Mouse (Mus musculus) c-Kit-positive CD71-negative TER-119-negative erythroid progenitor cells, embryonic 14.5 days (primary cell): Measurements from ENCODE around the gene Cnnm1.

Experiments
- DNase-seq: peaks from one replicate; pipeline ENCODE4 v3.0.0-alpha.2; 2013; ENCODE audit warnings: low read depth

Gene Cnnm1

GRCm38 (mm10) chr19:43440112-43440737 lies at the start of gene Cnnm1:
Gene Cnnm1 (plus strand): TSS chr19:43440436.
- DNase-seq, result no peak

DNA sequence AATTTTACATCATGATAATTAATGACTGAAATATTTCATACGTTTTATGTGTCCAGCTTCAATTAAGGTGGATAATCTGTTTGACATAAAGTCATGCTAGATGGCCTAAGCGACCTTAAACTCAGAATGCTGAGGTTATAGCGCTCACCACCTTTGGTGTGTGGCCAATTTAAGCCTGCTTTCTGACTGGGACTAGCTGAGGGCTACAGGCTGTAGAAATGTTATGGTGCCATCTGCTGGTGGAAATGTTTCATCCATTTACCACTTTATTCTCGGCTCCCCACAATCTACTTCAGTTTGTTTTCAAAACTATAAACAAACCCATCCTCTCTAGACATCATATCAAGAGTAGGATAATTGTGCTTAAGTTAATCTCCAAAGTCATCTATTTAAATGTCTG lies 43.9 kb upstream of the Cnnm1 start:
- peak; percentile 30 for DNase-seq

GRCm38 (mm10) chr19:43407181-43407580 lies 33.1 kb upstream of the Cnnm1 start:
- DNase-seq, result no peak

- no peak for DNase-seq
Measured at GRCm38 (mm10) chr19:43415565-43415964, 24.7 kb upstream of the Cnnm1 start.

GRCm38 (mm10) chr19:43420506-43420905 lies 19.7 kb upstream of the Cnnm1 start:
- DNase-seq, result no peak

DNA sequence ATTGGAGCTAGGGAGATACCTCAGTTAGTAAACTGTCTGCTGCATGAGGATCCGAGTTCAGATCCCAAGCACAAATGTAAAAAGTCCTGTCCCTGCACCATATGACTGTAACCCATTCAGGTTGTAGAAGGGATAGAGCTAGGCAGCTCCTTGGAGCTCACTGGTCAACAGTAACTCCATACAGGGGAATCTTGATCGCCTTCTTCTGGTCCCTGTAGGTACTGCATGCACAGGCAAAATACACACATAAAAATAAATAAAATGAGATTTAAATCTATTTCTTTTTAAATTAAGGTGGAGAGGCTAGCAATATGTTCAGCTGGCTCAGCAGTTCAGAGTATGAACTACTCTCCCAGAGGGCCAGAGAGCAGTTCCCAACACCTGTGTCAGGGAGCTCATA lies 16.2 kb upstream of the Cnnm1 start:
- DNase-seq, result no peak

GRCm38 (mm10) chr19:43427446-43428224 lies 12.6 kb upstream of the Cnnm1 start:
- no peak for DNase-seq

- no peak for DNase-seq
Measured at GRCm38 (mm10) chr19:43439246-43439645, 990 bp upstream of the Cnnm1 start.

GRCm38 (mm10) chr19:43440768-43441660 lies 778 bp downstream of the Cnnm1 start:
- no peak for DNase-seq

DNA sequence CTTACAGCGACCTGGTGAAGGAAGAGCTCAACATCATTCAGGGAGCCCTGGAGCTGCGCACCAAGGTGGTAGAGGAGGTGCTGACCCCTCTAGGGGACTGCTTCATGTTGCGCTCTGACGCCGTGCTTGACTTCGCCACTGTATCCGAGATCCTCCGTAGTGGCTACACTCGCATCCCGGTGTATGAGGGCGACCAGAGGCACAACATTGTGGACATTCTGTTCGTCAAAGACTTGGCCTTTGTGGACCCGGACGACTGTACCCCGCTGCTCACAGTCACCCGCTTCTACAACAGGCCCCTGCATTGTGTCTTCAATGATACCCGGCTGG lies 1.4 kb downstream of the Cnnm1 start:
- no peak for DNase-seq

GRCm38 (mm10) chr19:43442269-43442668 lies 2.0 kb downstream of the Cnnm1 start:
- DNase-seq, result no peak

DNA sequence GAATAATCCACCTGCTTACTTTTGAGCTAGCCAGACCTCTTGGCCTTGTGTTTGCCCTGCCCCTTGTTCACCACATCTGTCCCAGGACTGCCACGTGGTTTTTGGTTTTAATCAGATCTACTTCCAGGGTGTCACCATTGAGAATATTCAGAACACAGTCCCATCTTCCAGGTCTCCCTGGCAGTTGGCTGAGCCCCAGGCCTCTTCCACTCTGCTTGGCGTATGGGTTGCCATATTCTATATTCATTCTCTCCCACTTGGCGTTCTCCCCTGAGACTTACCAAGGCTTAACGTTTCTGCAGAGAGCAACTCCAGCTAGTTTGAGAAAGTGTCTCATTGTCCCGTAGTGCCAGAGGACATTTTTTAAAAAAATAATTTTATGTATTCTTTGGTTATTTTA lies 2.7 kb downstream of the Cnnm1 start:
- DNase-seq, result no peak

DNA sequence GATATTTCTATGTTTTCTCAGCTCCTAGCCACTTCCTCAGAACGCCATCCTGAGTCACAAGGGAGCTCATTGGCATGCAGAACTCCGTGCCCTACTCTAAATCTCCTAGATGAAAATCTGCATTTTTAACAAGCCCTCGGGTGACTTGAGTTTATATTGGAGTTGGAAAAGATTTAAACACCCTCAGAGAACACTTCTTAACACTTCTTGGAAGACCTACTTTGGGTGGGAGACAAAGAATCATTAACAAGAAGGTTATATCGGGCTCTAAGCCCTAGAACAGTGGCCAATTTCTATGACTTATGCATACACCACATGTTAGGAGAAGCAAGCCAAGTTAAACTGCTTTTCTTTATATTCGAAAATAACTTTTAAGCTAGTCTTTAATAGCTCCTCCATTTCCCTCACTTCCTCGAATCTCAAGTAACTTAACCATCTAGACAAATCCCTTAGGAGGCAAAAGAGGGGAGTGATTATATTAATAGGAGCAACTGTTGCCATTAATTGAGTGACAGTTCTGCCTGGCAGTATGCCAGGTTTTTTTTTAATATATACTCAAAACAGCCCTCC lies 4.5 kb downstream of the Cnnm1 start:
- DNase-seq, result no peak

DNA sequence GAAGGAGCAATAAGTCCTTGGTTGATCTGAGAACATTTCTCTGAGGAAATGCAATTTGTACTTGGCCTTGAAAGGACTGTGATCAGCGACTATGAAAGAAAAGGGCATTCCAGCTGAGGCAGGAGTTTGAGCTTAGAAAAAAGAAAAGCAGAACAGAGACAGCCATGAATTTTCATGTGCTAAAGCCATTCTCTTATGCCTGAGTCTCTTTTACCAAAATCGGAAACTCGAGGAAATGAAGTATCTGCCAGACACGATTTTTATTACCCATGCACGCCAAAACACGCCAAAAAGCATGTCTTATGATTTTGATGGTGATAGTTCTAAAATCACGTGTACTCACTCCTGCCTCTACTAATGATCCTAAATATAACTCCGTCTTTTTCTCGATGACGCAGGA lies 11.3 kb downstream of the Cnnm1 start:
- DNase-seq, result no peak

GRCm38 (mm10) chr19:43452176-43452575 lies 11.9 kb downstream of the Cnnm1 start:
- DNase-seq, result no peak

DNA sequence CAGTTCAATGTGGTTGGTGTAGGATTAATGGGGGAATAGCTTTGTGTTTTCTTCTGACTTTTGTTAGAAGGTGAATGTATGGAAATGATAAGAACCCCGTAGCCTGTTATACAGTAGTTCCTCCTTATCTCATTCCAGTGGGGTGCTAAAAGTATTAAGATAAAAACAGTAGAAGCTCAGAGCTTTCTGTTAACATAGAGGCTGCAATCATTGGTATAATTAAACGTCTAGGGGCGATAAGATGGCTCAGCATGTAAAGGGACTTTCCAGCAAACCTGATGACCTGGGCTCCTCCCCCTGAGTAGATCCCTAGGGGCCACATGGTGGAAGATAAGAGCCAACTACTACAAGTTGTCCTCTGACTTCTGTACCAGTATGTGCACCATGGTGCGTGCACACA lies 12.8 kb downstream of the Cnnm1 start:
- DNase-seq, result no peak

GRCm38 (mm10) chr19:43459948-43460347 lies 19.7 kb downstream of the Cnnm1 start:
- DNase-seq, result no peak

DNA sequence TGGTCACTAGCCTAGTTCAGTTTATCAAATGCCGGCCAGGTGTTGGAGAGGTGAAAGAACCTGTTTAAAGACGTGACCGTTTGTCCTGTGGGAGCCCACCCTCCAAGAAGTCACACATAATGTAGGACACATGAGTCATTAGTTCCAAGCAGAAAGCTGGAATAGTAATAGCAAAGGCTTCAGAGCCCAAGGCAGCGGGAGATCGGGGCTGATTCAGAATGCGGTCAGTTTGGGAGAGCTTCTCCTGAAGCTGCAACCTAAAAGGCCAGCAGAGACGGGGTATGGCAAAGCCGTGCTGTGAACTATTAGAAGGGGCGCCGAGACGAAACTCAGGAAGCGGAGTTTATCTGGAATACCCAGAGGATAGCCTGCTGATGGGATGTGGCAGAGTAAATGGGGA lies 20.2 kb downstream of the Cnnm1 start:
- no peak for DNase-seq

- DNase-seq, result no peak
Measured at GRCm38 (mm10) chr19:43462141-43462540, 21.9 kb downstream of the Cnnm1 start.

GRCm38 (mm10) chr19:43463546-43464293 lies 23.5 kb downstream of the Cnnm1 start:
- no peak for DNase-seq

- no peak for DNase-seq
Measured at GRCm38 (mm10) chr19:43464294-43464687, 24.1 kb downstream of the Cnnm1 start.

DNA sequence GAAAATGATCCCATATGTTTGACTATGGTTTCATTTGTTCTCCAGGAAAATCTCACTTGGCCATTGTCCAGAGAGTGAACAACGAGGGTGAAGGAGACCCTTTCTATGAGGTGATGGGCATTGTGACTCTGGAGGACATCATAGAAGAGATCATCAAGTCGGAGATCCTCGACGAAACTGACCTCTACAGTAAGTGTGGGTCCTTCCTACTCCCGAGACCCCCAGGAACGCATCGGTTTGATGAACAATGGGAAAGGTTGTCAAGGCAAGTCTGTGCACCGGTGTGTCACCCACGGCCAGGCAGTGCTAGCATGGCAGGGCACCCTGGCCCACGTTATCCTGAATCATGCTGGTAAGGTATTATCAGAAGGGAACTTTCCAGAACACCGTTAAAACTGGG lies 24.8 kb downstream of the Cnnm1 start:
- no peak for DNase-seq
